Mouse (Mus musculus) lung, postnatal 4 days (tissue): ENCODE results near the gene Hspb8.
"Not testable (repeated sequence)": the region's sequence is repeated elsewhere in the genome, so short reads cannot be mapped to it uniquely, and the experiment has no call there.

ENCODE experiments used
- DNase-seq, 2 experiments: peaks; one replicate each; pipeline ENCODE4 v3.0.0; 2021

Gene Hspb8

GRCm38 (mm10) chr5:116387302-116387935 is 35.2 kb downstream of the Hspb8 start:
- no peak for DNase-seq

- DNase-seq = peak; percentile 47 to 69
Observed at GRCm38 (mm10) chr5:116386020-116386419, 36.6 kb downstream of the Hspb8 start.

GRCm38 (mm10) chr5:116382646-116383045 is 40.0 kb downstream of the Hspb8 start:
- not testable (repeated sequence) for DNase-seq

- DNase-seq = no peak
Observed at GRCm38 (mm10) chr5:116381726-116382125, 40.9 kb downstream of the Hspb8 start.

- DNase-seq = peak in 1 of 2 experiments; percentile 23
Observed at GRCm38 (mm10) chr5:116381217-116381616, 41.4 kb downstream of the Hspb8 start.

GRCm38 (mm10) chr5:116380384-116380783 is 42.3 kb downstream of the Hspb8 start:
- DNase-seq = no peak

- DNase-seq = no peak
Observed at GRCm38 (mm10) chr5:116378872-116379271, 43.8 kb downstream of the Hspb8 start.

- DNase-seq = no peak
Observed at GRCm38 (mm10) chr5:116367923-116368322, 54.7 kb downstream of the Hspb8 start.

GRCm38 (mm10) chr5:116366889-116367682 is 55.6 kb downstream of the Hspb8 start:
- DNase-seq = no peak

- DNase-seq = no peak
Observed at GRCm38 (mm10) chr5:116361342-116361741, 61.3 kb downstream of the Hspb8 start.

GRCm38 (mm10) chr5:116360751-116361150 is 61.9 kb downstream of the Hspb8 start:
- DNase-seq = no peak
